Mouse (Mus musculus) hindbrain, embryonic 12.5 days (tissue): Measurements from ENCODE around the gene Trappc6a. TPM values are rescaled to one million over a fixed set of nuclear protein-coding genes. Genes with fewer than 3 reads are reported as not detected.
A peak's percentile ranks its signal among the peaks of the same experiment; 100 is the strongest.

Experiments used
- ATAC-seq: fragments of 200-750 bp; cut with Nextera tagmentation; 2 replicates; pipeline ENCODE4 v1.8.0; 2017; ENCODE audit warnings: moderate TSS enrichment; ENCODE audit not compliant: low FRiP score
- H3K27ac ChIP-seq: fragments of 300-500 bp; sonication (generic); 2 replicates; pipeline ENCODE4 v1.5.1; 2016; ENCODE audit warnings: mild to moderate bottlenecking
- H3K27me3 ChIP-seq: fragments of 300-500 bp; sonication (generic); 2 replicates; pipeline ENCODE4 v1.6.1; 2016; ENCODE audit warnings: mild to moderate bottlenecking
- H3K36me3 ChIP-seq: fragments of 300-500 bp; sonication (generic); 2 replicates; pipeline ENCODE4 v1.6.1; 2016; ENCODE audit warnings: mild to moderate bottlenecking
- H3K4me1 ChIP-seq: fragments of 300-500 bp; sonication (generic); 2 replicates; pipeline ENCODE4 v1.6.1; 2016
- H3K4me2 ChIP-seq: fragments of 300-500 bp; sonication (generic); replicated peaks from 2 replicates; pipeline ENCODE4 v1.6.1; 2016; ENCODE audit warnings: mild to moderate bottlenecking
- H3K4me3 ChIP-seq: fragments of 300-500 bp; sonication (generic); 2 replicates; pipeline ENCODE4 v1.5.1; 2016; ENCODE audit warnings: mild to moderate bottlenecking
- H3K9ac ChIP-seq: fragments of 300-500 bp; sonication (generic); 2 replicates; pipeline ENCODE4 v1.6.1; 2016; ENCODE audit warnings: mild to moderate bottlenecking, moderate library complexity
- H3K9me3 ChIP-seq: fragments of 300-500 bp; sonication (generic); replicated peaks from 2 replicates; pipeline ENCODE4 v1.6.1; 2016; ENCODE audit warnings: mild to moderate bottlenecking
- WGBS: fragments of 180-500 bp; shearing (Covaris S2); methylation state at CpG from one replicate; pipeline ENCODE4 v1.1.7; 2016; 5-methylcytosine and 5-hydroxymethylcytosine counted together
- polyA plus RNA-seq: library from polyadenylated mRNA; unstranded; fragments of >200 nt; fragmentation: Nextera tagmentation; extraction: Ambion mirVana; gene quantifications from 2 replicates; pipeline ENCODE4 v1.2.1, GENCODE M21; 2016

Gene Trappc6a
- polyA plus RNA-seq, 1 experiment from 2014 or later = 48.1 TPM

DNA sequence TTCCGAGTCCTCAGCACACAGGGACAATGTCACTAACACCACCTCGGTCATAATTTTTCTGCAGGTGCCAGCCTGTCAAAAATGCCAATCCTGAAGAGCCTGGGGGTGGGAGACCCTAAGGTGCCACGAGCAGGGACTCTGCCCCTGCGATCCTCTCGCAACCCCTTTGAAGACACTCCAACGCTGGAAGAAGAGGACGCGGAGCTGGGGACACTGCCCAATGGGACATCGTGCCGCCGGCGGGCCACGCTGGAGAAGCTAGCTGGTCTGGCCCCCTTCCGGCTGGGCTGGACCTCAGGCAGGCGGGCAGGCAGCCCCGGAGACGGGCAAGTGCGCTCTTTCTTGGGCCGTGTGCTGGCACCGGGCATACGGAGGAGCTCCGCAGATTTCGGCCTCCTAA lies 38.8 kb upstream of the Trappc6a start:
- Histone ChIP-seq H3K4me3 (no peak overlapping the region), H3K4me2 (no peak overlapping the region)
- WGBS = 19% methylated on average over 22 of the region's 23 CpGs

DNA sequence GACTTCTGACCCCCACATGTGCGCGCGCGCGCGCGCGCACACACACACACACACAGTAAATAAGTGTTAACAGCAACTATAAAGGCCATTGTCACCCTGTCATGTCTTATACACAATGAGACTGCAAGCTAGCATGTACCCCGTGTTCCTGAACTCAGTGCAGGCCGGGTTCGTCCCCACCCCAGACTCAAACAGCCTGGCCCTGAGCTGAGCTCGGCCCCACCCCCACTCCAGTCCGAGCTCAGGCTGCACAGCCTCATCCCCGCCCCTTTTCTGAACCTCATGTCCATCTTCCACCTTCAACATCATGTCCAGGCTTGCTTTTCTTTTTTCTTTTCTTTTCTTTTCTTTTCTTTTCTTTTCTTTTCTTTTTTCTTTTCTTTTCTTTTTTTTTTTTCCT lies 37.9 kb upstream of the Trappc6a start:
- Histone ChIP-seq H3K9ac (no peak overlapping the region), H3K27me3 (peaks cover 91% of the 10 kb centered on the region), H3K4me1 (peaks cover 5% of the 10 kb centered on the region; the same call in 1 of the 2 replicates), H3K4me2 (no peak overlapping the region), H3K27ac (no peak overlapping the region), H3K4me3 (no peak overlapping the region), H3K9me3 (no peaks in the 10 kb centered on the region), H3K36me3 (no peaks in the 10 kb centered on the region)
- ATAC-seq = no peak
- 7% methylated on average over 14 of the region's 14 CpGs for WGBS

More for the DNA sequence above, 38.8 kb upstream of the Trappc6a start:
- Histone ChIP-seq H3K4me1 (peaks cover 10% of the 10 kb centered on the region), H3K36me3 (no peaks in the 10 kb centered on the region), H3K9me3 (no peaks in the 10 kb centered on the region), H3K27ac (no peak overlapping the region), H3K9ac (no peak overlapping the region), H3K27me3 (peaks cover 93% of the 10 kb centered on the region)
- ATAC-seq = no peak

DNA sequence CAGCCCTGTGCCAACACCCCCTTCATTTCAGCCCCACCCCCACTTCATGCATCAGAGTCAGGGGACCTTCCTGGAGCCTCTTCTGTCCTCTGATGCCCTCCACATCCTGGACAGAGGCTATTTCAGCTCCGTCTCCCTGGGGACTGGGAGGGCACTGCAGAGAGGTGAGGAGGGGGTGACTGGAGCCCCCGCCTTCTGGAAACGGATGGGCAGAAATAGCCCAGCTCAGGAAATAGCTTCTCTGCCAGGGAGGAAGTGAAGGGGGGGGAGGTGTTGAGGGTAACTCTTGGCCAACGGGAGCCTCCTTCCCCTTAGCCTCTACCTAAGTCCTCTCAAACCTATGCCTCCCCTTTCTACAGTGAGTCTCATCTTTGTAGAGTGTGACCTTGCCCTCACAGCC lies 35.8 kb upstream of the Trappc6a start:
- Histone ChIP-seq H3K9ac (no peak overlapping the region), H3K27me3 (peaks cover 86% of the 10 kb centered on the region), H3K4me3 (no peak overlapping the region), H3K4me1 (peaks cover 5% of the 10 kb centered on the region; the same call in 1 of the 2 replicates), H3K9me3 (no peaks in the 10 kb centered on the region), H3K27ac (no peak overlapping the region), H3K36me3 (no peaks in the 10 kb centered on the region), H3K4me2 (no peak overlapping the region)
- no peak for ATAC-seq
- WGBS = 45% methylated on average over 4 of the region's 4 CpGs

- no peaks in the 10 kb centered on the region for H3K9me3 ChIP-seq
- peak overlapping the region; percentile 48 for H3K4me3 ChIP-seq
- peak overlapping the region; percentile 75 for H3K4me2 ChIP-seq
- H3K27me3 ChIP-seq = peaks cover 82% of the 10 kb centered on the region
- peaks cover 5% of the 10 kb centered on the region; the same call in 1 of the 2 replicates for H3K4me1 ChIP-seq
- peak overlapping the region; percentile 71 for H3K9ac ChIP-seq
- ATAC-seq = peak; percentile 89
- H3K27ac ChIP-seq = no peak overlapping the region
- under 1% methylated on average over 70 of the region's 89 CpGs for WGBS
- no peaks in the 10 kb centered on the region for H3K36me3 ChIP-seq
Observed at GRCm38 (mm10) chr7:19473875-19474443, 34.2 kb upstream of the Trappc6a start.

DNA sequence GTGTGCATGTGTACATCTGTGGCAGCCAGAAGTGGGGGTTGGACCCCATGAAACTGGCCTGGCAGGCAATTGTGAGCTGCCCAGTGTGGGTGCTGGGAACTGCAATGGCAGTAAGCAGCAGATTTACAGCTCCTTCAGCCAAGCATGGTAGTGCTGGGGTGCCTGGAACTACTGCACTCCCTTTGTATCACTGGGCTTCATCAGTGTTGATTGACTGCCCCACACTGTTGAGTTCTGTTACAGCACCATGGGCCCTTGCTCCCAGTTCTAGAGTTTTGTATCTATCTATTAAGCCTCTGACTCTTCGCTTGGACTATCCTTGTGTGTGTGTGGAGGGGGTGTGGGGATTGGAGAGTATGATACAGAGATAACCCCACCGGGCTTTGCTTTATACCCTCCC lies 31.1 kb upstream of the Trappc6a start:
- Histone ChIP-seq H3K4me1 (0 out of 2 replicates have a peak, but pooled peaks cover 2% of the 10 kb centered on the region), H3K36me3 (no peaks in the 10 kb centered on the region), H3K9me3 (no peaks in the 10 kb centered on the region), H3K4me3 (no peak overlapping the region), H3K4me2 (no peak overlapping the region), H3K27ac (no peak overlapping the region), H3K27me3 (peaks cover 60% of the 10 kb centered on the region), H3K9ac (no peak overlapping the region)
- 82% methylated on average over 2 of the region's 2 CpGs for WGBS
- no peak for ATAC-seq

- peaks cover 53% of the 10 kb centered on the region for H3K27me3 ChIP-seq
- no peak overlapping the region for H3K9ac ChIP-seq
- H3K9me3 ChIP-seq = no peaks in the 10 kb centered on the region
- H3K27ac ChIP-seq = no peak overlapping the region
- 0 out of 2 replicates have a peak, but pooled peaks cover 2% of the 10 kb centered on the region for H3K4me1 ChIP-seq
- H3K36me3 ChIP-seq = no peaks in the 10 kb centered on the region
- ATAC-seq = no peak
- H3K4me2 ChIP-seq = no peak overlapping the region
- WGBS = 23% methylated on average over 14 of the region's 14 CpGs
- no peak overlapping the region for H3K4me3 ChIP-seq
Observed at GRCm38 (mm10) chr7:19477624-19478384, 30.4 kb upstream of the Trappc6a start.

DNA sequence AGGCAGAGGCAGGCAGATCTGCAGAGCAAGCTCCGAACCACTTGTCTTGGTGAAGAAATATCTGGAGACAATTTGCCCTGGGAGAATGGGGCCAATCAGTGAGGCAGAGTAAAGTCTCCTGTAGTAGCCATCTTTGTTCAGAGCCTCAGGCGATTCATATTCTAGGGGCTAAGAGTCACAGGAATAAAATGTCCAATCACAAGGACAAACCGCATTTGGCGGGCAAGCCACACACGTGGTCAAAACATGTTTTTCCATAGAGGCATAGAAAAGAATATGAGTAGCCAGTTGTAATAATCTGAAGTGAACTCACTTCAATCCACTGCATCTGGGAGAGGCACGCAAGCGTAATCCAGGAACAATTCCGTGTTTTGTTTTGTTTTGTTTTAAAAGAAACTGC lies 24.9 kb upstream of the Trappc6a start:
- H3K4me3 ChIP-seq = no peak overlapping the region
- 83% methylated on average over 8 of the region's 8 CpGs for WGBS
- H3K27ac ChIP-seq = no peak overlapping the region
- H3K36me3 ChIP-seq = no peaks in the 10 kb centered on the region
- no peaks in the 10 kb centered on the region for H3K9me3 ChIP-seq
- peaks cover 34% of the 10 kb centered on the region for H3K27me3 ChIP-seq
- no peak overlapping the region for H3K9ac ChIP-seq
- H3K4me2 ChIP-seq = no peak overlapping the region
- ATAC-seq = no peak
- H3K4me1 ChIP-seq = no peaks in the 10 kb centered on the region

DNA sequence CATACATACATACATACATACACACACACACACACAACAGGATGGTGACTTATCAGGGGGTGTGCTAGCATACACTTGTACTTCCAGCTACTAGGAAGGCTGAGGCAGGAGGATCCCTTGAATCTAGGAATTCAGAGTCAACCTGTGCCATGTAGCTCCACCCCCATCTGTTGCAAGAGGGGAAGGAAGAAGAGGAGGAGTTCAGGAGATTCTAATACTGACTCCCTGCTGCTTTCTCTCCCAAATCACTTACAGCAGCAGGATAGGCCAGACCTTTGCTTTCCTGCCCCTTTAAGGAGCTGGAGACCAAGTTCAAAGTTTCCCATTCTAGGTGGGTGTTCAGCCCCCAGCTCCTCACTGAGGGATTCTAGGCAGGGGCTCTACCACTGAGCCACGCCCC lies 22.7 kb upstream of the Trappc6a start:
- H3K4me1 ChIP-seq = peaks cover 6% of the 10 kb centered on the region; the same call in 1 of the 2 replicates
- H3K9ac ChIP-seq = no peak overlapping the region
- no peak overlapping the region for H3K4me3 ChIP-seq
- no peak overlapping the region for H3K4me2 ChIP-seq
- H3K27ac ChIP-seq = no peak overlapping the region
- ATAC-seq = no peak
- H3K36me3 ChIP-seq = no peaks in the 10 kb centered on the region
- peaks cover 50% of the 10 kb centered on the region for H3K27me3 ChIP-seq
- 100% methylated on average over 1 of the region's 1 CpGs for WGBS
- H3K9me3 ChIP-seq = no peaks in the 10 kb centered on the region

DNA sequence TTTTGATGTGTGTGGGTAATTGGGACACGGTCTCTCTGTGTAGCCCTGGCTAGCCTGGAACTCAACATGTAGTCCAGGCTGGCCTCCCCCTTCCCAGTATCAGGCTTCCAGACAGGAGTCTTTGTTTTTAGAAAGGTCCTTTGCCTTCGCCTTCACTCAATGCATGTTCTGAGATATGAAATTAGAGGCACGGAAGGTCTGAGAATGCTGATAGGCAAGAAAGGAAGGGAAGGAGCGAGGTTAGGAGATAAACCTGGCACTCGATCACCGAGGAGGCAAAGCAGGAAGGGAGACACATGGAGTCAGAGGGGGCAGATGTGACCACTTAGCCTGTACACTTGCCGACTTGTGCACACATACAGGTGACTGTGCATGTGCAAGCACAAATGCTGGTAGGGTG lies 21.6 kb upstream of the Trappc6a start:
- Histone ChIP-seq H3K9ac (no peak overlapping the region), H3K27ac (no peak overlapping the region), H3K4me3 (no peak overlapping the region), H3K36me3 (no peaks in the 10 kb centered on the region), H3K4me1 (peaks cover 7% of the 10 kb centered on the region; the same call in 1 of the 2 replicates), H3K27me3 (peaks cover 58% of the 10 kb centered on the region), H3K4me2 (no peak overlapping the region), H3K9me3 (no peaks in the 10 kb centered on the region)
- WGBS = 88% methylated on average over 7 of the region's 7 CpGs
- ATAC-seq = no peak

- H3K4me2 ChIP-seq = peak overlapping the region; percentile 45
- no peak overlapping the region for H3K27ac ChIP-seq
- H3K9me3 ChIP-seq = no peaks in the 10 kb centered on the region
- peaks cover 12% of the 10 kb centered on the region; the same call in 1 of the 2 replicates for H3K4me1 ChIP-seq
- peak overlapping the region; percentile 39; the same call in 1 of the 2 replicates for H3K9ac ChIP-seq
- ATAC-seq = peak; percentile 40; the same call in 1 of the 2 replicates
- peak overlapping the region; percentile 31 for H3K4me3 ChIP-seq
- peaks cover 74% of the 10 kb centered on the region for H3K27me3 ChIP-seq
- 2% methylated on average over 31 of the region's 31 CpGs for WGBS
- H3K36me3 ChIP-seq = no peaks in the 10 kb centered on the region
Observed at GRCm38 (mm10) chr7:19489525-19489924, 18.7 kb upstream of the Trappc6a start.

GRCm38 (mm10) chr7:19491731-19492130 lies 16.5 kb upstream of the Trappc6a start:
- Histone ChIP-seq H3K4me3 (peak overlapping the region; percentile 11; the same call in 1 of the 2 replicates), H3K27ac (no peak overlapping the region), H3K9me3 (no peaks in the 10 kb centered on the region), H3K9ac (peak overlapping the region; percentile 49), H3K27me3 (peaks cover 66% of the 10 kb centered on the region), H3K4me2 (peak overlapping the region; percentile 40), H3K36me3 (no peaks in the 10 kb centered on the region), H3K4me1 (peaks cover 12% of the 10 kb centered on the region; the same call in 1 of the 2 replicates)
- 2% methylated on average over 26 of the region's 26 CpGs for WGBS
- ATAC-seq = no peak

DNA sequence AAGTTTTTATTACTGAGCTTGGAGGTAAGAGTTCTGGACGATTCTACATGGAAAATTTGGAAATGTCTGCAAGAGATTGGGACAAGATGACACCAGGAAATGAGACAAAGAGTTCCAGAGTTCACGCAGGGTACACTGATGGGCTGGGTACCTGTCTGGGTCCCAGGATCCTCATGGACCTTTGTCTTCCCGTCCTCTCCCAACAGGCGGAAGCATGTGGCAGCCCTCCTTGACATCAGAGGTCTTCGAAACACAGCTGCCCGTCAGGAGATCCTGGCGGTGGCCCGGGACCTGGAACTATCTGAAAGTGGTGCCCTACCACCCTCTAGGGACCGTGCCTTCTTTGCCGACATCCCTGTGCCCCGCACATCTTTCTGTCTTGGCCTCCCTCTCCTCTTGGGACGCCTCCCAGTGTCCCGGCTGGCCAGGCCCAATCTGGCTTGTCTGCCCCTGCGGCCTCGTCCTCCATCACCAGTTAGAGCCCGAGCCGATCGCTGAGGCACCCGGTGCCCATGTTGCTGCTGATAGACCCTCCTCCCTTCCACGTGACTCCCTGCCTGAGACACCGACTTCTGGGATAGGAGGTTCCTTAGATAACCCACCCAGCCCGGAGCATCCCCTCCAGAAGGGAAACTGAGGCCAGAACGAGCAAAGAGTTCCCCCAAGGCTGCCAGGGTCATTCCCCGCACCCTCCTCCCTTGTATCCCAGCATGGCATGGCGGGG lies 13.3 kb upstream of the Trappc6a start:
- peaks cover 37% of the 10 kb centered on the region for H3K27me3 ChIP-seq
- no peak overlapping the region for H3K4me3 ChIP-seq
- no peak overlapping the region for H3K4me2 ChIP-seq
- no peak overlapping the region for H3K9ac ChIP-seq
- no peaks in the 10 kb centered on the region for H3K36me3 ChIP-seq
- no peaks in the 10 kb centered on the region for H3K9me3 ChIP-seq
- 83% methylated on average over 25 of the region's 25 CpGs for WGBS
- H3K4me1 ChIP-seq = peaks cover 6% of the 10 kb centered on the region; the same call in 1 of the 2 replicates
- ATAC-seq = no peak
- no peak overlapping the region for H3K27ac ChIP-seq
